9 mouse cellular contexts compared by ENCODE assay signal in genomic region chr11:85261192-85261591, GRCm38 (mm10). TPM values are rescaled to one million over a fixed set of nuclear protein-coding genes. Genes with fewer than 3 reads are reported as not detected.
A peak's percentile ranks its signal among the peaks of the same experiment; 100 is the strongest.
DNase-seq lines count a peak whose midpoint lies in the region; ATAC-seq and TF ChIP-seq lines count a peak whose summit lies in the region.
"Had no signal": no experiment of that assay in that cellular context is flagged by ENCODE, and none has a peak within 500 bp of the region (broad histone marks: within the 10 kb centered on the region; RNA-seq: fewer than 3 reads in every experiment).

No protein-coding gene starts in this region.

- 17% methylated on average over 7 of the region's 7 CpGs for WGBS in heart, postnatal 0 days

- H3K9me3 ChIP-seq in heart, postnatal 0 days (replicated peaks; ENCODE audit: control insufficient read depth, low read length): no peaks in the 10 kb centered on the region
- H3K9me3 ChIP-seq: midbrain, embryonic 12.5 days had no signal

- H3K4me1 ChIP-seq in heart, postnatal 0 days (ENCODE audit: control insufficient read depth, insufficient read depth): no peaks in the 10 kb centered on the region
- peaks cover 6% of the 10 kb centered on the region for H3K4me1 ChIP-seq in testis, adult 2 months (ENCODE audit: control insufficient read depth, insufficient read depth, low read length)
- H3K4me1 ChIP-seq: midbrain, embryonic 12.5 days had no signal

- no peak overlapping the region for H3K4me3 ChIP-seq in heart, postnatal 0 days (ENCODE audit: low read depth, low read length)
- no peak overlapping the region for H3K4me3 ChIP-seq in left cerebral cortex, adult 2 months
- no peak overlapping the region for H3K4me3 ChIP-seq in testis, adult 2 months (ENCODE audit: control insufficient read depth, low read depth, low read length)
- H3K4me3 ChIP-seq: midbrain, embryonic 12.5 days had no signal

- no peak for TF ChIP-seq EP300 in heart, postnatal 0 days (IDR thresholded peaks at IDR 0.05; ENCODE audit: low read depth)

- intact Hi-C loops in left cerebral cortex, adult 2 months (cut with DNase I): loop anchor here (1.0 kb wide), 1 partner anchor 91 kb away; the partner anchor contains the start of gene 1700125H20Rik

- no peak overlapping the region for H3K27ac ChIP-seq in heart, postnatal 0 days (ENCODE audit: low read depth)
- H3K27ac ChIP-seq in left cerebral cortex, adult 2 months: no peak overlapping the region
- no peak overlapping the region for H3K27ac ChIP-seq in testis, adult 2 months (ENCODE audit: control insufficient read depth, insufficient read depth, low read depth, low read length)
- H3K27ac ChIP-seq: midbrain, embryonic 12.5 days had no signal

- TF ChIP-seq POLR2A in testis, adult 2 months (IDR thresholded peaks at IDR 0.05; ENCODE audit: control insufficient read depth, low read depth, low read length): no peak

- no peaks in the 10 kb centered on the region for H3K27me3 ChIP-seq in heart, postnatal 0 days (ENCODE audit: control insufficient read depth, insufficient read depth, low read length)
- no peaks in the 10 kb centered on the region for H3K27me3 ChIP-seq in testis, adult 2 months (ENCODE audit: control insufficient read depth, insufficient read depth, low read length)
- H3K27me3 ChIP-seq: midbrain, embryonic 12.5 days had no signal

- peak; percentile 11 to 87 for DNase-seq in frontal cortex, adult 2 months (ENCODE audit: extremely low spot score in 1 of 2, low spot score in 1 of 2)
- peak; percentile 84 for DNase-seq in R1 (ENCODE audit: low read depth, low spot score)
- peak; percentile 80 to 86 for DNase-seq in cerebellum, postnatal 14 days
- peak; percentile 53 for DNase-seq in heart, postnatal 0 days (ENCODE audit: low spot score)
- peak; percentile 51 to 58 for DNase-seq in left cerebral cortex, adult 2 months (ENCODE audit: extremely low spot score in 1 of 2, low spot score in 2 of 2)
- DNase-seq in natural killer cell, adult 2 months (ENCODE audit: low spot score in 2 of 2): peak; percentile 59 to 72

- no peak for ATAC-seq in frontal cortex, adult (ENCODE audit: low TSS enrichment)
- ATAC-seq in heart, postnatal 0 days (ENCODE audit: insufficient read depth, low read depth): no peak

- H3K36me3 ChIP-seq in heart, postnatal 0 days (replicated peaks; ENCODE audit: control insufficient read depth, insufficient read depth, low read length): no peaks in the 10 kb centered on the region
- no peaks in the 10 kb centered on the region for H3K36me3 ChIP-seq in testis, adult 2 months (ENCODE audit: control insufficient read depth, insufficient read depth, low read length)
- H3K36me3 ChIP-seq: midbrain, embryonic 12.5 days had no signal

- peak; percentile 69 for TF ChIP-seq CTCF in heart, postnatal 0 days (IDR thresholded peaks at IDR 0.05; ENCODE audit: low read depth)
- peak; percentile 85 for TF ChIP-seq CTCF in left cerebral cortex, adult 2 months (IDR thresholded peaks at IDR 0.05)
- peak; percentile 33; the same call in 1 of the 2 replicates for TF ChIP-seq CTCF in testis, adult 2 months (IDR thresholded peaks at IDR 0.05; ENCODE audit: control insufficient read depth, insufficient read depth, insufficient replicate concordance, low read depth, low read length)

- no peak overlapping the region for H3K4me2 ChIP-seq in heart, postnatal 0 days (ENCODE audit: low read depth, low read length)
- H3K4me2 ChIP-seq: midbrain, embryonic 12.5 days had no signal

- H3K9ac ChIP-seq in heart, postnatal 0 days (replicated peaks; ENCODE audit: low read depth, low read length): no peak overlapping the region
- H3K9ac ChIP-seq: midbrain, embryonic 12.5 days had no signal

RNA-seq across cellular contexts. Expression of gene Appbp2, which starts 26.3 kb away (rescaled TPM):
- polyA plus RNA-seq in frontal cortex, adult 2 months (2012; rRNA removed): 34.8 and 36.4 TPM in 2 replicates
- total RNA-seq in heart, postnatal 0 days (2014; rRNA removed; ENCODE audit: low replicate concordance): 36.1 and 38.8 TPM in 2 replicates
- 21.7 and 24.2 TPM in 2 replicates for polyA plus RNA-seq in heart, postnatal 0 days (2015; fragmentation: Nextera tagmentation; extraction: Ambion mirVana)
- 10 to 100 TPM; 54.4 to 58.1 TPM for total RNA-seq in left cerebral cortex, adult 2 months (2021)
- 11.1 and 13.4 TPM in 2 replicates for polyA plus RNA-seq in testis, adult 2 months (2012; rRNA removed)

RNA-seq across cellular contexts. Expression of gene Ppm1d, which starts 49.9 kb away (rescaled TPM):
- 12.9 and 13.3 TPM in 2 replicates for polyA plus RNA-seq in frontal cortex, adult 2 months (2012; rRNA removed)
- total RNA-seq in heart, postnatal 0 days (2014; rRNA removed; ENCODE audit: low replicate concordance): 17.3 and 18.4 TPM in 2 replicates
- polyA plus RNA-seq in heart, postnatal 0 days (2015; fragmentation: Nextera tagmentation; extraction: Ambion mirVana): 8.2 and 8.8 TPM in 2 replicates
- 10 to 100 TPM; 17.7 to 18.0 TPM for total RNA-seq in left cerebral cortex, adult 2 months (2021)
- polyA plus RNA-seq in testis, adult 2 months (2012; rRNA removed): 106 TPM in 2 replicates

Comparison
In these comparisons a context has a peak if more than half of its experiments do, and no peak if none do; other contexts are left out.
1. CTCF ChIP-seq: peak in every context shown above with its lines; median percentile 85 in left cerebral cortex, adult 2 months; 69 in heart, postnatal 0 days; 33 in testis, adult 2 months.